Mouse (Mus musculus): ENCODE measurements at regions not wholly inside any gene's neighbourhood (a gene's known extent, or its start where the extent isn't known, plus 50 kb on each side); places are given as distances from the start of the nearest gene placed in this dataset.

- TF ChIP-seq CTCF (IDR thresholded peaks at IDR 0.05; ENCODE audit: insufficient read depth, low read depth, low read length) (no peak), POLR2A (IDR thresholded peaks at IDR 0.05; ENCODE audit: insufficient read depth, low read depth, low read length) (no peak)
These were observed 340.0 kb downstream of the Cog6 start for GRCm38 (mm10) chr3:52676886-52677670.

Data from olfactory bulb, adult 2 months (tissue).